Mouse (Mus musculus): ENCODE measurements at regions not wholly inside any gene's neighbourhood (a gene's known extent, or its start where the extent isn't known, plus 50 kb on each side); places are given as distances from the start of the nearest gene placed in this dataset.
"Not testable (repeated sequence)": the region's sequence is repeated elsewhere in the genome, so short reads cannot be mapped to it uniquely, and the experiment has no call there.

- no peak for DNase-seq
These were observed 113.6 kb upstream of the Emcn start for GRCm38 (mm10) chr3:137227122-137227838.

DNA sequence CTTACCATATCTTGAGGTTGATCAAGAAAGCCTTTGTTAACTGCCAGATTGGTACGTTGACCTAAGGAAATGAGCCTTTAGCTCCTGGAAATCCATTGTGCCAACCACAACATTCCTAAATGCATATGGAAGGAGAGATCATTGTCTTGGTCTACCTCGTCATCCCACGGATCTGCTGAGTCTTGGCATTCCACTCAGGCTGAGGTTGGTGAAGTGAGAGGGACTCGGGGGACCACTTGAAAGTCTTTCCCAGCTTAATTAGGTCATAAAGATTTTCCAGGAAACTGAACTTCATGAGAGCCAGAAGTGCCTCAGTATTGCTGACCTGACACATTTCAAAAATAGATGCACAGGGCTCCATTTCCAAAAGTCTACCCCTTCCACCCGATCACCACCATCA lies 112.5 kb upstream of the Emcn start:
- DNase-seq: no peak

GRCm38 (mm10) chr3:137242877-137243276 lies 98.0 kb upstream of the Emcn start:
- no peak for DNase-seq

GRCm38 (mm10) chr3:137263907-137264306 lies 77.0 kb upstream of the Emcn start:
- DNase-seq: no peak

GRCm38 (mm10) chr3:137267752-137268151 lies 73.1 kb upstream of the Emcn start:
- no peak for DNase-seq

GRCm38 (mm10) chr3:137275444-137275843 lies 65.4 kb upstream of the Emcn start:
- peak; percentile 11 for DNase-seq

- DNase-seq: no peak
These were observed 61.6 kb upstream of the Emcn start for GRCm38 (mm10) chr3:137279284-137279683.

GRCm38 (mm10) chr3:137281052-137281451 lies 59.8 kb upstream of the Emcn start:
- DNase-seq: no peak

DNA sequence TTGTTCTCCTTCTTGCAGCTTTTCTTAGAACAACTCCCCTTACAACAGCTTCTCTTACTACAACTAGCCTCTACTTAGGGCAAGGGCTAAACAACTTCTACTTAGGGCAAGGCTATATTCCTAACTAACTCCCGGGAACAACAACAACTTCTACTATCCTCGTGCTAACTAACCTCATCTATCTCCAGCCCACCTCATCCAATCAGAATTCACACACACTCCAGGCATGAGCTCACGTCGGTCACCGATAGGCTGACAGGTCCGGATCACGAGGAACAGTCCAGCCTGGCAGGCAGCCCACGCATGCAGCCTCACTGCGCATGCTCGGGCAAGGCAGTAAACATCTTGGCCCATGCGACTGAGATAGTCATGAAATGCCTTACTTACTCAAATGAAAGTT lies 53.3 kb upstream of the Emcn start:
- not testable (repeated sequence) for DNase-seq

- DNase-seq: no peak
These were observed 52.4 kb upstream of the Emcn start for GRCm38 (mm10) chr3:137288301-137288942.

DNA sequence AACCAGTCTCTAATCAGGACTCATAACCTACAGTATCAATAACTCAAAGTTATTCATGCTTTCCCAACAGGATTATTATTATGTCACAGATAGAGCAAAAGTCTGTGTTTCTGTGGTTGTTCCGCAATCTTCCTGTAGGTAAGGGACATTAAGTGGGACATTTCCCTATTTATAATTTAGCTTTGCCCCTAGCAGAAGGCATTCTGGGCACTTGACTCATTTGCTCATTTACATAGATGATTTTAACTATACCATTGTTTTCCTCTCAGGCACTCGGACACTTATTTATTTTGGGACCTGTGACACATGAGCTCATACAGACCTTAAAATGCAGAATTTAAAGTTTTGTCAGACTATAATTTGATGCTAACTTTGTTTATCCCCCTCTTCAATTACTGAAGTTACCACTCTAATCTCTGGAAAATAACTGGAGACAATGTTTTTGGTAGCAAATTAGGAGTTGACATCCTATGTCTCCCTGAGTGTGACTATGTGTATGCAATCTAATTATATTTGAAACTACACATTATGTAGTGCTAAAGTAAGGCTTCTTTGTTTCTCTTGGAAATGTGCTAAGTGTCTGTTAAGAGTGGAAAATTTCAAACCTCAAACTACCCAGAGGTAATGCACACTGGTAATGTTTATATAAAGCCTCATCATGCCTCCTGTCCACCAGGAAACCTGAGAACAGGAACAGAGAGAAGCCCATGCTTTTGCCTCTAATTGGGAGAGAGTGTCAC lies 51.8 kb upstream of the Emcn start:
- DNase-seq: no peak

- no peak for DNase-seq
These were observed 51.2 kb upstream of the Emcn start for GRCm38 (mm10) chr3:137289683-137289984.

Measured in kidney, adult 18-20 months (tissue).